Mouse (Mus musculus) kidney, adult 11 months (tissue): ENCODE data around the gene Sqstm1.
A peak's percentile ranks its signal among the peaks of the same experiment; 100 is the strongest.

Source experiments
- DNase-seq: peaks from one replicate; pipeline ENCODE4 v3.0.0; 2022

Sqstm1 gene

GRCm38 (mm10) chr11:50229252-50229910, 18.8 kb upstream of the Sqstm1 start:
- DNase-seq = no peak

- DNase-seq = no peak
These were observed 18.1 kb upstream of the Sqstm1 start for GRCm38 (mm10) chr11:50228772-50229171.

GRCm38 (mm10) chr11:50227736-50228135, 17.1 kb upstream of the Sqstm1 start:
- peak; percentile 45 for DNase-seq

- peak; percentile 19 for DNase-seq
These were observed 16.6 kb upstream of the Sqstm1 start for GRCm38 (mm10) chr11:50227226-50227625.

GRCm38 (mm10) chr11:50226406-50226805, 15.8 kb upstream of the Sqstm1 start:
- DNase-seq = no peak

- DNase-seq = peak; percentile 47
These were observed 15.2 kb upstream of the Sqstm1 start for GRCm38 (mm10) chr11:50225611-50226378.

- peak; percentile 87 for DNase-seq
These were observed 14.3 kb upstream of the Sqstm1 start for GRCm38 (mm10) chr11:50224671-50225530.

GRCm38 (mm10) chr11:50223783-50224662, 13.4 kb upstream of the Sqstm1 start:
- no peak for DNase-seq

- DNase-seq = peak; percentile 71
These were observed 12.1 kb upstream of the Sqstm1 start for GRCm38 (mm10) chr11:50222559-50223276.

- DNase-seq = no peak
These were observed 9.2 kb upstream of the Sqstm1 start for GRCm38 (mm10) chr11:50219833-50220232.

- peak; percentile 62 for DNase-seq
These were observed 7.2 kb upstream of the Sqstm1 start for GRCm38 (mm10) chr11:50217811-50218210.

GRCm38 (mm10) chr11:50216724-50217366, 6.2 kb upstream of the Sqstm1 start:
- DNase-seq = no peak

- DNase-seq = no peak
These were observed 5.0 kb upstream of the Sqstm1 start for GRCm38 (mm10) chr11:50215633-50216032.

- no peak for DNase-seq
These were observed 4.0 kb upstream of the Sqstm1 start for GRCm38 (mm10) chr11:50214631-50215030.

GRCm38 (mm10) chr11:50212848-50213758, 2.5 kb upstream of the Sqstm1 start:
- peak; percentile 96 for DNase-seq

GRCm38 (mm10) chr11:50212060-50212739, 1.6 kb upstream of the Sqstm1 start:
- no peak for DNase-seq

GRCm38 (mm10) chr11:50211322-50212059, 864 bp upstream of the Sqstm1 start:
- no peak for DNase-seq

GRCm38 (mm10) chr11:50210101-50210504, 524 bp downstream of the Sqstm1 start:
- DNase-seq = peak; percentile 94

- DNase-seq = no peak
These were observed 2.6 kb downstream of the Sqstm1 start for GRCm38 (mm10) chr11:50208039-50208438.
